Mouse (Mus musculus): ENCODE data around the gene Tjp3.

Tjp3 gene

DNA sequence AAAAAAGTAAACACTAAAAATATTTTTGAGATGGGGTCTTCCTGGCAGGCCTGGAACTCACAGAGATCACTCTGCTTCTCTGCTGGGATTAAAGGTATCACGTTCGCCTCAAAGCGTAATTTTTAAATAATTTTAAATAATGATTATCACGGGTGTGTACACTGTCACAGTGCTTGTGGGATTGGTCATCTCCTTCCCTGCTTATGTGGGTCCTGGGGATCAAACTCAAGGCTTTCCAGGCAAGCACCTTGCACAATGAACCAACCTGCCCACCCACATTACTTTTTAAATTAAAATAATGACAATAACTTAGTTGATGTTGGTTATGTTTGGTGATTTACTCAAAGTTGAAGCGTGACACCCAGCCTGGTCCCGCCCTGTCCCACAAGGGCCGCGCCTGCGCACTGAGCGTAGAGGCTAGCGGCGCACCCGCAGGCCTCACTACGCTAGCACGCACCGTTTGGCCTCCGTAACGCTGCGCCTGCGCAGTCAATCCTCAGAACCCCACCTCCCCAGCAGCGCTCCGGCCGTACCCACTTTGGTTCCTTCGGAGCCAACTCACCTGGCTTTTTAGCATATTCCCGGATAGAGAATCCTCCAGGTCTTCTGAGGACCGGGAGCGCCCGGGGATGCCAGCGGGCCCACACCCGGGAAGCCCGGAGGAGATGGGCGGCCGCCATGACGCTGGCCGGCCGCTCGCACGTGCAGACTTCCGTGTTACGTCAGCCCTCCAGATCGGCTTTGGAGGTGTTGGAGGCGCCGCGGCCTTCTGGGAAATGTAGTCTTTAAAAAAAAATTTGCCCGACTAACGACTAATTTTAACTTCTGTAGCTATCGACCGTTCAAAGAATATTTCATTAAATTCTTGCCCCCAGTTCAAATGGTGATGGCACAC is 24.9 kb downstream of the Tjp3 start, which contains the start of the genes Mrpl54 and Apba3:
TSS of gene Mrpl54 (minus strand) at position 724 of the 895 bp plus-strand sequence.
TSS of gene Apba3 (plus strand) at position 750 of the 895 bp plus-strand sequence.
- peak; percentile 97 for DNase-seq (ENCODE audit: low spot score in 2 of 2)

DNA sequence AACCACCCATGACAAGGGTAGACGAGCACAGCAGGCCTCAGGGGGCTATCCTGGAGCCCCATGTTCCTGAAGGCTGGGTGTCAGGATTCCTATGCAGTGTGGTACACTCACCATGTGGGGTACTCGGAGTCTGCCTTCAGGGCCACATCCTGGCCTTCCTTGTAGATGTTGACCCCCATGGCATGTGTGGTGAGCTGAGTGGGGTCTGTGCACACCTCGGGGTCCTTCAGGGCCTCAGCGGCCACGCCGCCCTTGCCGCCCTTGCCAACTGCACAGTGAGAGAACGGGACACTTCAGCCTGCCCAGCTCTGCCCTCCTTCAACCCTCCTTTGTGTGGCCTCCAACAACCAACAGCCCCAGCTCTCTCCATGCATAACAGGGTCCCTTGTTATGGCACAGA is 25.8 kb downstream of the Tjp3 start:
- no peak for DNase-seq (ENCODE audit: low spot score in 2 of 2)

- DNase-seq (ENCODE audit: low spot score in 2 of 2) = no peak
These were observed 30.4 kb downstream of the Tjp3 start for GRCm38 (mm10) chr10:81261025-81261424.

DNA sequence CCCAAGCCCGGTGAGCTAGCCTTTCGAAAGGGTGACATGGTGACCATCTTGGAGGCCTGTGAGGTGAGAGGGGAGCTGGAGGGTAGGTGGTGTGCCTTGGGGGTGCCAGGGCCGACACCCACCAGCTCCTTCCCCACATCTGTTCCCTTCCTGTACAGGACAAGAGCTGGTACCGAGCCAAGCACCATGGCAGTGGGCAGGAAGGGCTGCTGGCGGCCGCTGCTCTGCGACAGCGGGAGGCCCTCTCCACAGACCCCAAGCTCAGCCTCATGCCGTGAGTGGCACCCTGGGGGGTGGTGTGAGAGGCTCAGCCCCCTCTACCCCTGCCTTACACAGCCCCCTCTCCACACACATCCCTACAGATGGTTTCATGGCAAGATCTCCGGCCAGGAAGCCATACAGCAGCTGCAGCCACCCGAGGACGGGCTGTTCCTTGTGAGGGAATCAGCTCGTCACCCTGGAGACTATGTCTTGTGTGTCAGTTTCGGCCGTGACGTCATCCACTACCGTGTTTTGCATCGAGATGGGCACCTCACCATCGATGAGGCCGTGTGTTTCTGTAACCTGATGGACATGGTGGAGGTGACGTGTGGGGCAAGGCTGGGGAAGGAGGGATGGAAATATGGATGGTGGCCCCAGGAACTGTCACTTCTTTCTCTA is 32.0 kb downstream of the Tjp3 start:
- DNase-seq (ENCODE audit: low spot score in 2 of 2) = no peak

DNA sequence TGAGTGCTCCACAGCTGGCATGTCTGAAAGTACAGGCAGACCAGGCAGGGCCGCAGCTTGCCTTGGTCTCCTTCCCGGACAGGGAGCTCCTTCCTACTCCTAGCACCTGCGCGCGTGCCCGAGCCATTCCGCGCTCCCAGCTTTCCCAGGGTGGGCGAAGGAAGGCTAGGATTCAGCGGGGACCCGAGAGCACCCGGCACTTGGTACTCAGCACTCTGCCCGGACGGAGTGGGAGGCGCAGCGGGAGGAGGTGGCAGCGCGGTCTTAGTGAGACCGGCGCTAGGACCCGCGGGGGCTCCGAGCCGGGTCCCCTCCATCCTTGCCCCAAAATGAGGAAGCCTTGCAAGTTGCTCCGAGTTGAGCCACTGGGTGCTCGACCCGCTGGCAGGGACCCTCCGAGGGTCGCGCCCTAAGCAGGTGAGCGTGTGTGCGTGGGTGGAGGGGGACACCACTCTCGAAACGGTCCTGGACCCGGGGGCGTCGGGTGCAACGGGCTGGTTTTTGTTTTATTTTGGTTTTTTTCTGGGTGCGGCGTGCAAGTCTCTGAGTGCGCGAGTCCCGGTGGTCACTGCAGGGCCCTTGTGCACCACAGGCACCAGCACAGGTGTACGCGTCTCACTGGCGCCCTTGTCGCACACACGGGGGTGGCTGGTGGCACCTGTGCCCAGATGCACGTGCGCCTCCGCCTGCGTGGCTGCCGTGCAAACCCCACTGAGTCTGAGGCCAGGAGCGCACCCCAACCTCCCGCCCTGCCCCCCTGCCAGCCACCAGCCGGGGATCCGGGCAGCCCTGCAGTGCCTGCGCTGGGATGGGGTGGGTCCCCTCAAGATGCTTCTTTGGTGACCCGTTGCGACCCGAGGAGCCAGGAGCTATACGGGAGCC is 34.0 kb downstream of the Tjp3 start:
- peak in 1 of 2 experiments; percentile 44 for DNase-seq (ENCODE audit: low spot score in 2 of 2)

GRCm38 (mm10) chr10:81254886-81255285 is 36.5 kb downstream of the Tjp3 start:
- DNase-seq (ENCODE audit: low spot score in 2 of 2) = peak; percentile 54 to 80

GRCm38 (mm10) chr10:81252424-81253419 is 38.7 kb downstream of the Tjp3 start, which contains the start of gene Matk:
TSS of gene Matk (plus strand) at chr10:81252935.
- DNase-seq (ENCODE audit: low spot score in 2 of 2) = peak; percentile 78 to 82

DNA sequence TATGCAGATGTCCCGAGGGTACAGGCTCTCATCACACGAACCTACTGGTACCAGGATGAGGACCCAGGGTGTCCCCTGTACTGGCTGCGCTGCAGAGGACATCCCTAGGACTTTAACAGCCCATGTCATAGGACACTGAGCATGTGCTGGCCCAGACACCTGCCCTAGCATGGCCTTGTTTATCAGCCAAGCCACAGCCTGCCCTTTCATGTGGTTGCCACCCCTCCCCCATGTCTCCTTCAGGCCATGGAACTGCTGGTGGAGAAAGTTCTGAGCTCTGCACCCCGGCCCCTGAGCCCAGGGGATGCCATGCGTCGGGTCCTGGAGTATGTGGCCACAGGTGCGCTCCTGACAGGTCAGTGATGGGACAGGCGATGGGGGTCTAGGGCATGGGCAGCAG is 41.9 kb downstream of the Tjp3 start:
- DNase-seq (ENCODE audit: low spot score in 2 of 2) = no peak

GRCm38 (mm10) chr10:81247804-81248203 is 43.6 kb downstream of the Tjp3 start:
- DNase-seq (ENCODE audit: low spot score in 2 of 2) = no peak

DNA sequence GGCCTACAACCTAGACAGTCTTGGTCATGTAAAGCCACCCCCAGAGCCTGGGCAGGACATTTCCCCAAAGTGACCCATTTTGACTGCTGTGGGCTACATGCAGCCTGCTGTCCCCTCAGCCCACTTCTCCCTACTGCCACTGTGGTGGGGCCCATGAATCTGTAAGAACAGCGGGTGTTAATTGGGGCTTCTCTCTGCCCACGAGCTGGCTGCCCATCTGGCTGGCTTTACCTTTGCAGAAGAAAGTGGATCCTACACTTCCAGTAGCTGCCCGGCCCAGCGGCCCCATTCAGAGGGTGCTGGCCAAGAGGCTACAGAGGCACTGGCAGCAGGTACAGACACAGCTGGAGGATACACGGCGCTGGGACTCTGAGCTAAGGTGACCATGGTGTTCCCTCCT is 46.2 kb downstream of the Tjp3 start:
- DNase-seq (ENCODE audit: low spot score in 2 of 2) = no peak

GRCm38 (mm10) chr10:81244595-81244994 is 46.8 kb downstream of the Tjp3 start:
- DNase-seq (ENCODE audit: low spot score in 2 of 2) = peak; percentile 75 to 86

- no peak for DNase-seq (ENCODE audit: low spot score in 2 of 2)
These were observed 47.2 kb downstream of the Tjp3 start for GRCm38 (mm10) chr10:81244146-81244545.

DNA sequence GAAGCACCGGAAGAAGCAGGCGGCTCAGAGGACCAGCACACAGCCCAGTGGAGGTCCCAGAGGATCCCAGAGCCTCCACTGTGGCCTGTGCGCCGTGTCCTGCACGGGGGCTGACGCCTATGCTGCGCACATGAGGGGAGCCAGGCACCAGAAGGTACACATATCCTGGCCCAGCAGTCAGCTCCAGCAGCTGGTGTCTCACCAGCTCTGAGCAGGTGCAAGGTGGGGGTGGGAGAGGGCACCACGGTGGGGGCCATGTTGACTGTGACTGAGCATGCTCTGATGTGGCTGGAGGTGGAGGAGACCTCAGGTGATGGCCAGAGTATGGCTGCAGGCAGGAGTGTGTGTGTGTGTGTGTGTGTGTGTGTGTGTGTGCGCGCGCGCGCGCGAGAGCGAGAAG is 49.4 kb downstream of the Tjp3 start:
- DNase-seq (ENCODE audit: low spot score in 2 of 2) = no peak

GRCm38 (mm10) chr10:81240876-81241275 is 50.5 kb downstream of the Tjp3 start:
- peak in 1 of 2 experiments; percentile 69 for DNase-seq (ENCODE audit: low spot score in 2 of 2)

DNA sequence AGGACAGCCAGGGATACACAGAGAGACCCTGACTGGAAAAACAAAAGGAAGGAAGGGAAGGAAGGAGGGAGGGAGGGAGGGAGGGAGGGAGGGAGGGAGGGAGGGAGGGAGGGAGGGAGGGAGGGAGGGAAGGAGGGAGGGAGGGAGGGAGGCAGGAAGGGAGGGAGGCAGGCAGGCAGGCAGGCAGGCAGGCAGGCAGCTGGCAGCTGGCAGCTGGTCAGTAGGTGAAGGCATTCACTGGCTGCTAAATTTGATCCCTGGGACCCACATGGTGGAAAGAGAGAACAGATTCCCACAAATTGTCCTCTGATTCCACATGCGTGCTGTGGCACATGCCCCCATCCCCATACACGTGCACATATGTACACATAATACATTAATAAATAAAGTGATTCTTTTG is 52.8 kb downstream of the Tjp3 start:
- DNase-seq (ENCODE audit: low spot score in 2 of 2) = no peak

DNA sequence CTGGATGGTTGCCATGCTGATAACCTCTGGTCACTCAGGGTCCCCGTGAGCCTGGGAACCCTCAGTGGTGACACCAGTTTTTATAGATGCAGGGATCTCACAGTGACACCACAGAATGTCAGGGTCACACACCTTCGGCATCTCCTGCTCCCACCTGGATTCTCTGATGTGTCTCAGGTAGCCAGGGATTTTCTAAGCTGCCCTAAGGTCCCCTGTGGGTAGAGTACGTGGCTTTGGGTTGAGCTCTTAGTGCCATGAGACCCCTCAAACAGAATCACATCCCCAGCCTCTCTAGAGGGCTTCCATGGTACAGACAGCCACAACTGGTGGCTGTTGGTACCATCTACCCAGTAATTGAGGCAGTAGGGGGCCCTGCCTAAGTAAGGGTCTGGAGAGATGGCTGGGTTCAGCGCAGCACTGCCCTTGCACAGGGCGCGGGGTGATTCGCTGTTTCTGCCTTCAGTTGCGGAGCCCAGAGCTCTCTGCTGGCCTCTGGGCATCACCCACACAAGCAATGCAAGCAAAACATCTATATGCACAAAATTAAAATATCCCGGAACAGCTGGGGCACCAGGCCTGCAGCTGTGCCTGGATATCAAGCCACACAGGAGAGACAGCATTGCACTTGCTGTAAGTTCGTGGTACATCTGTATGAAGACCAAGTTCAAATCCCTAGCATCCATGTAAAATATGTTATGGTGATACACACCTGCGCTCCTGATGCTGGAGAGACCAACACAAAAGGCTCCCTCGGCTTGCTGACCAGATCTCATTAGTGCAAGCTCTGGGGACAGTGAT is 54.7 kb downstream of the Tjp3 start:
- DNase-seq (ENCODE audit: low spot score in 2 of 2) = no peak

- no peak for DNase-seq (ENCODE audit: low spot score in 2 of 2)
These were observed 57.2 kb downstream of the Tjp3 start for GRCm38 (mm10) chr10:81234206-81234605.

- no peak for DNase-seq (ENCODE audit: low spot score in 2 of 2)
These were observed 58.2 kb downstream of the Tjp3 start for GRCm38 (mm10) chr10:81233226-81233585.

- DNase-seq (ENCODE audit: low spot score in 2 of 2) = peak; percentile 82 to 93
These were observed 58.7 kb downstream of the Tjp3 start, which contains the start of gene Zfr2 for GRCm38 (mm10) chr10:81232580-81233225. TSS of gene Zfr2 (plus strand) at chr10:81233155.
